In the genomic region with DNA sequence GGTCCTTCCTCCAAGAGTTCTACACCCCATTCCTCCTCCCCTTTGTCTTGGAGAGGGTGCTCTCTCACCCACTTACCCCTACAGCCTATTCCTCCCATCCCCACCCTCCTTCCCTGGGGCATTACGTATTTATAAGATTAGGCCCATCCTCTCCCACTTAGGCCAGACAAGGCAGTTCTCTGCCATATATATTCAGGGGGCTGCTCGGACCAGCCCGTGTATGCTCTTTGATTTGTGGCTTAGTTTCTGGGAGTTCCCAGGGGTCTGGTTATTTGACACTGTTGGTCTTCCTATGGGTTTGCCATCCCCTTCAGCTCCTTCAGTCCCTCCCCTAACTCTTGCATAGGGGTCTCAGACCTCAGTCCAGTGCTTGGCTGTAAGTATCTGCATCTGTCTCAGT, we compare ENCODE assay signal across 26 mouse cellular contexts. TPM values are rescaled to one million over a fixed set of nuclear protein-coding genes. Genes with fewer than 3 reads are reported as not detected.
A peak's percentile ranks its signal among the peaks of the same experiment; 100 is the strongest.
DNase-seq lines count a peak whose midpoint lies in the region; ATAC-seq and TF ChIP-seq lines count a peak whose summit lies in the region.
"Had no signal": no experiment of that assay in that cellular context is flagged by ENCODE, and none has a peak within 500 bp of the region (broad histone marks: within the 10 kb centered on the region; RNA-seq: fewer than 3 reads in every experiment).

No protein-coding gene starts in this region.

- no peaks in the 10 kb centered on the region for H3K27me3 ChIP-seq in kidney, embryonic 15.5 days
- no peaks in the 10 kb centered on the region for H3K27me3 ChIP-seq in lung, embryonic 14.5 days (ENCODE audit: insufficient read depth, low read length)
- H3K27me3 ChIP-seq: embryonic facial prominence, embryonic 13.5 days; embryonic facial prominence, embryonic 15.5 days; forebrain, embryonic 12.5 days had no signal

- H3K9me3 ChIP-seq in kidney, embryonic 15.5 days (replicated peaks), result no peaks in the 10 kb centered on the region
- no peaks in the 10 kb centered on the region for H3K9me3 ChIP-seq in lung, embryonic 14.5 days (ENCODE audit: low read depth, low read length)
- H3K9me3 ChIP-seq: embryonic facial prominence, embryonic 13.5 days; embryonic facial prominence, embryonic 15.5 days; forebrain, embryonic 10.5 days; forebrain, embryonic 12.5 days had no signal

- H3K27ac ChIP-seq in kidney, embryonic 15.5 days, result no peak overlapping the region
- H3K27ac ChIP-seq in lung, embryonic 14.5 days (ENCODE audit: low read depth), result no peak overlapping the region
- H3K27ac ChIP-seq: embryonic facial prominence, embryonic 13.5 days; embryonic facial prominence, embryonic 15.5 days; forebrain, embryonic 10.5 days; forebrain, embryonic 12.5 days had no signal

- 23% methylated on average over 3 of the region's 3 CpGs for WGBS in kidney, embryonic 15.5 days
- 60% methylated on average over 3 of the region's 3 CpGs for WGBS in lung, embryonic 14.5 days

- H3K9ac ChIP-seq in kidney, embryonic 15.5 days, result no peak overlapping the region
- no peak overlapping the region for H3K9ac ChIP-seq in lung, embryonic 14.5 days
- H3K9ac ChIP-seq: embryonic facial prominence, embryonic 13.5 days; embryonic facial prominence, embryonic 15.5 days; forebrain, embryonic 12.5 days had no signal

- DNase-seq in heart, adult 11 months, result peak; percentile 79
- no peak for DNase-seq in heart, postnatal 10 days
- no peak for DNase-seq in kidney, adult 8-10 months
- DNase-seq in lung, embryonic 14.5 days, result no peak
- DNase-seq in lung, adult 18-20 months, result no peak
- DNase-seq in mesoderm, embryonic 11.5 days (ENCODE audit: low read depth, low spot score), result peak; percentile 29
- DNase-seq in urinary bladder, postnatal 25 days (ENCODE audit: low spot score), result no peak
- DNase-seq: adrenal gland, adult 2 months; adrenal gland, postnatal 10 days; adrenal gland, postnatal 25 days; cerebellum, adult 11 months; cerebellum, adult 18-20 months; cerebellum, adult 8-10 months; cerebellum, adult 9-11 months; cerebellum, postnatal 14 days; cerebellum, postnatal 36 days had no signal

- H3K4me3 ChIP-seq in kidney, embryonic 15.5 days (replicated peaks), result no peak overlapping the region
- no peak overlapping the region for H3K4me3 ChIP-seq in lung, embryonic 14.5 days (ENCODE audit: low read depth, low read length)
- H3K4me3 ChIP-seq: embryonic facial prominence, embryonic 13.5 days; embryonic facial prominence, embryonic 15.5 days; erythroblast, embryonic 14.5 days; forebrain, embryonic 10.5 days; forebrain, embryonic 12.5 days had no signal

- intact Hi-C loops in heart, postnatal 10 days (cut with DNase I), result no loop called here

- TF ChIP-seq CTCF in lung, embryonic 14.5 days (IDR thresholded peaks at IDR 0.05; ENCODE audit: low read depth), result no peak

- no peaks in the 10 kb centered on the region for H3K36me3 ChIP-seq in kidney, embryonic 15.5 days
- H3K36me3 ChIP-seq in lung, embryonic 14.5 days (ENCODE audit: insufficient read depth), result no peaks in the 10 kb centered on the region
- H3K36me3 ChIP-seq: embryonic facial prominence, embryonic 13.5 days; embryonic facial prominence, embryonic 15.5 days; forebrain, embryonic 10.5 days; forebrain, embryonic 12.5 days had no signal

- peak; percentile 36; the same call in 1 of the 2 replicates for ATAC-seq in kidney, embryonic 15.5 days (replicated peaks; ENCODE audit: low FRiP score)
- 0 out of 2 replicates have a peak, but pooled peaks have one; percentile 14 for ATAC-seq in lung, embryonic 14.5 days (ENCODE audit: insufficient read depth)
- ATAC-seq: forebrain, embryonic 14.5 days; forebrain, embryonic 16.5 days had no signal

- no peak overlapping the region for H3K4me2 ChIP-seq in kidney, embryonic 15.5 days
- H3K4me2 ChIP-seq in lung, embryonic 14.5 days, result no peak overlapping the region
- H3K4me2 ChIP-seq: embryonic facial prominence, embryonic 13.5 days; embryonic facial prominence, embryonic 15.5 days; forebrain, embryonic 12.5 days had no signal

- H3K4me1 ChIP-seq in kidney, embryonic 15.5 days, result peaks cover 4% of the 10 kb centered on the region; the same call in 1 of the 2 replicates
- H3K4me1 ChIP-seq in lung, embryonic 14.5 days (ENCODE audit: insufficient read depth), result no peaks in the 10 kb centered on the region
- H3K4me1 ChIP-seq: embryonic facial prominence, embryonic 13.5 days; embryonic facial prominence, embryonic 15.5 days; forebrain, embryonic 12.5 days had no signal

RNA-seq across cellular contexts. Expression of gene Ranbp6, which starts 54.0 kb away (rescaled TPM):
- total RNA-seq in heart, postnatal 10 days (2021), result 10 to 100 TPM; 13.2 to 15.5 TPM
- 17.3 and 17.4 TPM in 2 replicates for polyA plus RNA-seq in kidney, embryonic 15.5 days (2015; fragmentation: Nextera tagmentation; extraction: Ambion mirVana)
- polyA plus RNA-seq in lung, embryonic 14.5 days (2014; fragmentation: Nextera tagmentation; extraction: Ambion mirVana), result 15.2 and 16.1 TPM in 2 replicates

RNA-seq across cellular contexts. Expression of gene Il33, which starts 58.1 kb away (rescaled TPM):
- 1 to 10 TPM; 2.5 to 5.2 TPM for total RNA-seq in heart, postnatal 10 days (2021)
- polyA plus RNA-seq in kidney, embryonic 15.5 days (2015; fragmentation: Nextera tagmentation; extraction: Ambion mirVana), result 41.7 and 45.2 TPM in 2 replicates
- polyA plus RNA-seq in lung, embryonic 14.5 days (2014; fragmentation: Nextera tagmentation; extraction: Ambion mirVana), result 2.4 and 4.4 TPM in 2 replicates
- total RNA-seq: common myeloid progenitor, adult 5-6 weeks; MEL had no signal
- polyA plus RNA-seq: erythroblast, embryonic 14.5 days had no signal

Comparison
In these comparisons a context has a peak if more than half of its experiments do, and no peak if none do; other contexts are left out.
1. DNase-seq: peak in heart, adult 11 months (single experiment) and mesoderm, embryonic 11.5 days (single experiment); none in heart, postnatal 10 days (0 of 2), kidney, adult 8-10 months (0 of 2), lung, embryonic 14.5 days (single experiment), lung, adult 18-20 months (0 of 2) and urinary bladder, postnatal 25 days (single experiment).